In the genomic region with DNA sequence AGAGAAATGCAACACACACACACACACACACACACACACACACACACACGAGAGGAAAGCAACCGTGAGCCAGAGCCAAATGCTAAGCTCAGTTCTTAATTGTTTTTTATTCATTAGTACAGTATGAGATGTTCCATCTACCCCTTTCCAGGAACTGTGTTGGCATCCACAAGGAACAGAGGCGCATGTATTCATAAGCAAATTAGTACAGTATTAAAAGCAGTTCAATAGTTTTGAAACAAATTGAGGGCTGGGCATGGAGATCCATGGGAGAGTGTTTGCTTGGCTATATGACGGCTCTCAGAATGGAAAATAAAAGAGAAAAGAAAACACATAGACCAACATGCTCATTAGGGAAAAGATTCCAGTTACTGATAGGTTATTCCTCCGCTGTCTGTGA, we compare ENCODE assay signal across 27 mouse cellular contexts. TPM values are rescaled to one million over a fixed set of nuclear protein-coding genes. Genes with fewer than 3 reads are reported as not detected.
"Had no signal": no experiment of that assay in that cellular context is flagged by ENCODE, and none has a peak within 500 bp of the region (broad histone marks: within the 10 kb centered on the region; RNA-seq: fewer than 3 reads in every experiment).

No protein-coding gene starts in this region.

- H3K9me3 ChIP-seq: heart, embryonic 10.5 days; heart, embryonic 12.5 days; hindbrain, embryonic 10.5 days; hindbrain, embryonic 12.5 days; intestine, embryonic 15.5 days; limb, embryonic 10.5 days; limb, embryonic 12.5 days; liver, embryonic 13.5 days; liver, embryonic 15.5 days had no signal

- H3K4me2 ChIP-seq: heart, embryonic 12.5 days; hindbrain, embryonic 12.5 days; hindbrain, embryonic 14.5 days; intestine, embryonic 15.5 days; limb, embryonic 12.5 days; liver, embryonic 11.5 days; liver, embryonic 13.5 days; liver, embryonic 15.5 days had no signal

- DNase-seq: gastrocnemius, postnatal 14 days; heart, adult 18-20 months; heart, postnatal 10 days; heart, postnatal 4 days; kidney, adult 18-20 months; kidney, adult 8-10 months; kidney, postnatal 10 days; kidney, postnatal 25 days; kidney, postnatal 4 days; liver; liver, embryonic 13.5 days; lung, adult 18-20 months had no signal

- H3K36me3 ChIP-seq: heart, embryonic 10.5 days; heart, embryonic 12.5 days; hindbrain, embryonic 10.5 days; hindbrain, embryonic 12.5 days; intestine, embryonic 15.5 days; limb, embryonic 10.5 days; limb, embryonic 12.5 days; liver, embryonic 13.5 days; liver, embryonic 15.5 days had no signal

- H3K27me3 ChIP-seq: heart, embryonic 12.5 days; hindbrain, embryonic 12.5 days; intestine, embryonic 15.5 days; liver, embryonic 13.5 days; liver, embryonic 15.5 days had no signal

- H3K4me1 ChIP-seq: heart, embryonic 10.5 days; heart, embryonic 12.5 days; hindbrain, embryonic 10.5 days; hindbrain, embryonic 12.5 days; intestine, embryonic 15.5 days; limb, embryonic 10.5 days; limb, embryonic 12.5 days; liver, embryonic 13.5 days; liver, embryonic 15.5 days had no signal

- H3K4me3 ChIP-seq: heart, embryonic 10.5 days; heart, embryonic 12.5 days; hindbrain, embryonic 10.5 days; hindbrain, embryonic 12.5 days; intestine, embryonic 15.5 days; layer of hippocampus, adult 2 months; left cerebral cortex, adult 2 months; limb, embryonic 10.5 days; limb, embryonic 12.5 days; liver, embryonic 13.5 days; liver, embryonic 15.5 days had no signal

- H3K27ac ChIP-seq: heart, embryonic 10.5 days; hindbrain, embryonic 10.5 days; hindbrain, embryonic 12.5 days; hindbrain, embryonic 14.5 days; intestine, embryonic 15.5 days; layer of hippocampus, adult 2 months; left cerebral cortex, adult 2 months; limb, embryonic 10.5 days; limb, embryonic 12.5 days; liver, embryonic 13.5 days; liver, embryonic 15.5 days had no signal

- H3K9ac ChIP-seq: heart, embryonic 12.5 days; hindbrain, embryonic 12.5 days; hindbrain, embryonic 14.5 days; intestine, embryonic 15.5 days; limb, embryonic 12.5 days; liver, embryonic 13.5 days; liver, embryonic 15.5 days had no signal

- ATAC-seq: hindbrain, embryonic 16.5 days; inflammation-experienced regulatory T-cells, adult 6 months; intestine, embryonic 15.5 days; intestine, postnatal 0 days had no signal

RNA-seq across cellular contexts. Expression of a gene that starts 55.9 kb away (rescaled TPM):
- polyA plus RNA-seq: hindbrain, embryonic 10.5 days; hindbrain, embryonic 14.5 days; hindbrain, embryonic 16.5 days; inflammation-experienced regulatory T-cells, adult 6 months had no signal
